Mouse (Mus musculus): ENCODE measurements around the gene Gm14180. TPM values are rescaled to one million over a fixed set of nuclear protein-coding genes. Genes with fewer than 3 reads are reported as not detected.
"Not testable (repeated sequence)": the region's sequence is repeated elsewhere in the genome, so short reads cannot be mapped to it uniquely, and the experiment has no call there.

Gene Gm14180
- polyA plus RNA-seq, 1 experiment from 2014 or later: not detected

DNA sequence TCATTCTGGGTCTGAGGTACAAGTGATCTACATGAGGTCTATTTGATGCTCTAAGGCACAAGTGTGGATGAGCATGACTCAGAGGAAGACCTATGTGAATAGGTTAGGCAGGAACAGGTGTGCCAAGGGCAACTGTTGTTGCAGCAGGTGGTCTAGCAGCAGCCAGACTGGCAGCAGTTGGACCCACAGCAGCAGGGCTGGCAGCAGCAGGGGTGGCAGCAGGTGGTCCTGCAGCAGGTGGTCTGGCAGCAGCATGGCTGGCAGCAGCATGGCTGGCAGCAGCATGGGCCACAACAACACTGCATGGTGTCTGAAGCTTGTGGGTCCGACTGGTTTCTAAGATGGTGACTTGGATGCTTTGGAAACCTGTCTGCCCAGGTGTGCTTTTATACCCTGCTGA, 48.9 kb downstream of the Gm14180 start:
- H3K9ac ChIP-seq (ENCODE audit: low read length); ATAC-seq (ENCODE audit: low FRiP score); H3K4me2 ChIP-seq; H3K27ac ChIP-seq (ENCODE audit: low read depth, low read length); H3K36me3 ChIP-seq (ENCODE audit: control insufficient read depth, insufficient read depth, low read length); H3K27me3 ChIP-seq (ENCODE audit: control insufficient read depth, insufficient read depth, low read length); DNase-seq (ENCODE audit: low spot score, missing footprints); H3K4me3 ChIP-seq (ENCODE audit: low read depth, low read length); H3K4me1 ChIP-seq (ENCODE audit: control insufficient read depth, insufficient read depth, low read length); H3K9me3 ChIP-seq (ENCODE audit: control insufficient read depth, low read length): not testable (repeated sequence)
- WGBS: 62% methylated on average over 1 of the region's 1 CpGs

Other genes starting within 250 kb of the Gm14180 start
- 0.14 TPM in 1 of 2 replicates, not detected in the other for gene Krt23, start 241.2 kb downstream of the Gm14180 start, polyA plus RNA-seq (2014; fragmentation: Nextera tagmentation; extraction: Ambion mirVana)
- gene Krt39, start 213.0 kb downstream of the Gm14180 start, polyA plus RNA-seq (2014; fragmentation: Nextera tagmentation; extraction: Ambion mirVana): not detected in 2 replicates
- gene Krt40, start 191.1 kb downstream of the Gm14180 start, polyA plus RNA-seq (2014; fragmentation: Nextera tagmentation; extraction: Ambion mirVana): not detected in 2 replicates
- gene Krtap3-3, start 183.4 kb downstream of the Gm14180 start, polyA plus RNA-seq (2014; fragmentation: Nextera tagmentation; extraction: Ambion mirVana): not detected in 2 replicates
- gene Krtap3-2, start 177.4 kb downstream of the Gm14180 start, polyA plus RNA-seq (2014; fragmentation: Nextera tagmentation; extraction: Ambion mirVana): not detected in 2 replicates
- not detected in 2 replicates for gene Gm11939, start 174.8 kb downstream of the Gm14180 start, polyA plus RNA-seq (2014; fragmentation: Nextera tagmentation; extraction: Ambion mirVana)
- not detected in 2 replicates for gene Krtap3-1, start 167.7 kb downstream of the Gm14180 start, polyA plus RNA-seq (2014; fragmentation: Nextera tagmentation; extraction: Ambion mirVana)
- not detected in 2 replicates for gene Krtap1-5, start 153.3 kb downstream of the Gm14180 start, polyA plus RNA-seq (2014; fragmentation: Nextera tagmentation; extraction: Ambion mirVana)
- gene Krtap1-4, start 150.6 kb downstream of the Gm14180 start, polyA plus RNA-seq (2014; fragmentation: Nextera tagmentation; extraction: Ambion mirVana): not detected in 2 replicates
- gene Krtap1-3, start 143.0 kb downstream of the Gm14180 start, polyA plus RNA-seq (2014; fragmentation: Nextera tagmentation; extraction: Ambion mirVana): not detected in 2 replicates
- gene Krtap9-3, start 136.2 kb downstream of the Gm14180 start, polyA plus RNA-seq (2014; fragmentation: Nextera tagmentation; extraction: Ambion mirVana): not detected in 2 replicates
- gene Gm11938, start 131.0 kb downstream of the Gm14180 start, polyA plus RNA-seq (2014; fragmentation: Nextera tagmentation; extraction: Ambion mirVana): not detected in 2 replicates
- not detected in 2 replicates for gene Gm11937, start 124.1 kb downstream of the Gm14180 start, polyA plus RNA-seq (2014; fragmentation: Nextera tagmentation; extraction: Ambion mirVana)
- not detected in 2 replicates for gene Krtap2-4, start 119.4 kb downstream of the Gm14180 start, polyA plus RNA-seq (2014; fragmentation: Nextera tagmentation; extraction: Ambion mirVana)
- gene Gm11562, start 113.9 kb downstream of the Gm14180 start, polyA plus RNA-seq (2014; fragmentation: Nextera tagmentation; extraction: Ambion mirVana): not detected in 2 replicates
- not detected in 2 replicates for gene Krtap4-1, start 106.1 kb downstream of the Gm14180 start, polyA plus RNA-seq (2014; fragmentation: Nextera tagmentation; extraction: Ambion mirVana)
- not detected in 2 replicates for gene Krtap4-2, start 99.2 kb downstream of the Gm14180 start, polyA plus RNA-seq (2014; fragmentation: Nextera tagmentation; extraction: Ambion mirVana)
- gene Krtap4-7, start 90.2 kb downstream of the Gm14180 start, polyA plus RNA-seq (2014; fragmentation: Nextera tagmentation; extraction: Ambion mirVana): not detected in 2 replicates
- gene Gm11555, start 84.1 kb downstream of the Gm14180 start, polyA plus RNA-seq (2014; fragmentation: Nextera tagmentation; extraction: Ambion mirVana): not detected in 2 replicates
- gene Gm11563, start 75.3 kb downstream of the Gm14180 start, polyA plus RNA-seq (2014; fragmentation: Nextera tagmentation; extraction: Ambion mirVana): not detected in 2 replicates
- not detected in 2 replicates for gene Krtap4-6, start 68.3 kb downstream of the Gm14180 start, polyA plus RNA-seq (2014; fragmentation: Nextera tagmentation; extraction: Ambion mirVana)
- gene Gm14190, start 43.5 kb downstream of the Gm14180 start, polyA plus RNA-seq (2014; fragmentation: Nextera tagmentation; extraction: Ambion mirVana): not detected in 2 replicates
- gene Gm11595, start 38.6 kb upstream of the Gm14180 start, polyA plus RNA-seq (2014; fragmentation: Nextera tagmentation; extraction: Ambion mirVana): not detected in 2 replicates
- gene Krtap4-8, start 46.4 kb upstream of the Gm14180 start, polyA plus RNA-seq (2014; fragmentation: Nextera tagmentation; extraction: Ambion mirVana): not detected in 2 replicates
- gene Krtap4-9, start 50.9 kb upstream of the Gm14180 start, polyA plus RNA-seq (2014; fragmentation: Nextera tagmentation; extraction: Ambion mirVana): not detected in 2 replicates
- not detected in 2 replicates for gene Gm11596, start 59.2 kb upstream of the Gm14180 start, polyA plus RNA-seq (2014; fragmentation: Nextera tagmentation; extraction: Ambion mirVana)
- gene Gm11569, start 64.6 kb upstream of the Gm14180 start, polyA plus RNA-seq (2014; fragmentation: Nextera tagmentation; extraction: Ambion mirVana): not detected in 2 replicates
- gene Gm11554, start 70.2 kb upstream of the Gm14180 start, polyA plus RNA-seq (2014; fragmentation: Nextera tagmentation; extraction: Ambion mirVana): not detected in 2 replicates
- gene Krtap4-13, start 75.6 kb upstream of the Gm14180 start, polyA plus RNA-seq (2014; fragmentation: Nextera tagmentation; extraction: Ambion mirVana): not detected in 2 replicates
- not detected in 2 replicates for gene Gm11564, start 81.4 kb upstream of the Gm14180 start, polyA plus RNA-seq (2014; fragmentation: Nextera tagmentation; extraction: Ambion mirVana)
- gene 2300003K06Rik, start 103.8 kb upstream of the Gm14180 start, polyA plus RNA-seq (2014; fragmentation: Nextera tagmentation; extraction: Ambion mirVana): not detected in 2 replicates
- not detected in 2 replicates for gene Krtap4-16, start 117.3 kb upstream of the Gm14180 start, polyA plus RNA-seq (2014; fragmentation: Nextera tagmentation; extraction: Ambion mirVana)
- gene Gm11568, start 123.6 kb upstream of the Gm14180 start, polyA plus RNA-seq (2014; fragmentation: Nextera tagmentation; extraction: Ambion mirVana): not detected in 2 replicates
- gene Gm11559, start 130.2 kb upstream of the Gm14180 start, polyA plus RNA-seq (2014; fragmentation: Nextera tagmentation; extraction: Ambion mirVana): not detected in 2 replicates
- gene Krtap9-1, start 139.1 kb upstream of the Gm14180 start, polyA plus RNA-seq (2014; fragmentation: Nextera tagmentation; extraction: Ambion mirVana): not detected in 2 replicates
- gene Gm11567, start 144.9 kb upstream of the Gm14180 start, polyA plus RNA-seq (2014; fragmentation: Nextera tagmentation; extraction: Ambion mirVana): not detected in 2 replicates
- gene Krtap31-1, start 173.6 kb upstream of the Gm14180 start, polyA plus RNA-seq (2014; fragmentation: Nextera tagmentation; extraction: Ambion mirVana): not detected in 2 replicates
- not detected in 2 replicates for gene Gm11565, start 180.5 kb upstream of the Gm14180 start, polyA plus RNA-seq (2014; fragmentation: Nextera tagmentation; extraction: Ambion mirVana)
- gene Krtap31-2, start 202.0 kb upstream of the Gm14180 start, polyA plus RNA-seq (2014; fragmentation: Nextera tagmentation; extraction: Ambion mirVana): not detected in 2 replicates
- not detected in 2 replicates for gene Krtap9-5, start 214.2 kb upstream of the Gm14180 start, polyA plus RNA-seq (2014; fragmentation: Nextera tagmentation; extraction: Ambion mirVana)
- not detected in 2 replicates for gene Krtap29-1, start 244.8 kb upstream of the Gm14180 start, polyA plus RNA-seq (2014; fragmentation: Nextera tagmentation; extraction: Ambion mirVana)

Data from midbrain, embryonic 11.5 days (tissue).